Mouse (Mus musculus): Measurements from ENCODE around the gene Filip1. TPM values are rescaled to one million over a fixed set of nuclear protein-coding genes. Genes with fewer than 3 reads are reported as not detected.

The Filip1 gene
- polyA plus RNA-seq, 2 experiments from 2014 or later, result 0.40 to 2.0 TPM

DNA sequence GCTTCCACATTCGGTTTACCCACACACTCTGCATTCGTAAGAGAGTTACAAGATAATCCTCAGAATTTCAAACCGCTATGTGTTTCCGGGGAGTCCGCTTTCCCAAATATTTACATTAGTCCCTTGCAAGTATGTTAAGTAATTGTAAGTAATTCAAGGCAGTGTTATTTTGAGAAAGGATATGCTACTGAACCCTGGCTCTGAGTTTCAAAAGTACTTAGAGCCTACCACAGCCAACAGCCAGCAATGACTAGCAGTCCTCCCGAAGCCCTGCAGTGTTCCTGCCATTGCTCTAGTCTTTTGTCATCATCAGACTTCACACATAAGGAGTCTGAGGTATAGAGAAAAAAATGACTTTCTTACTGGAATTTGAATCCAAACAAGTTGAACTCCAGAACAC lies 67.8 kb downstream of the Filip1 start:
- no peak for ATAC-seq

GRCm38 (mm10) chr9:79943986-79944385 lies 68.7 kb downstream of the Filip1 start:
- ATAC-seq, result no peak

GRCm38 (mm10) chr9:79938416-79939206 lies 74.0 kb downstream of the Filip1 start:
- no peak for ATAC-seq

DNA sequence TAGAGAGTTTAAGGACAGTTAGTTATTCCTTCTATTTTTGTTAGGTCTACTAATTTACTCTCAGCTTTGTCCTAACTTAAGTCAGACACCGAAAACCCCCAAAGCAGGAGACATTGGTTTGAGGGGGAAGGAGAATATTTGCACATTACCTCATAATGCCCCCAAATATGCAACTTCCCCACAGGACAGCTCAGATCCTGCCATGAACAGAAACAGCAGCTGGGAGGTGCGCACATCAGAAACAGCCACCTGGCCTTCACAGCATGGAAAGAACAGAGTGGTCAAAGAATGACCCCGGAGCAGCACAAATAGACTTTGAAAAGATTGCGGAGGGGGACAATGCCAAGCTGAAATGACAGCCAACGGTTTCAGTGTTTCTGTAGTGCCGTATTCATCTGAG lies 75.1 kb downstream of the Filip1 start:
- ATAC-seq, result no peak

DNA sequence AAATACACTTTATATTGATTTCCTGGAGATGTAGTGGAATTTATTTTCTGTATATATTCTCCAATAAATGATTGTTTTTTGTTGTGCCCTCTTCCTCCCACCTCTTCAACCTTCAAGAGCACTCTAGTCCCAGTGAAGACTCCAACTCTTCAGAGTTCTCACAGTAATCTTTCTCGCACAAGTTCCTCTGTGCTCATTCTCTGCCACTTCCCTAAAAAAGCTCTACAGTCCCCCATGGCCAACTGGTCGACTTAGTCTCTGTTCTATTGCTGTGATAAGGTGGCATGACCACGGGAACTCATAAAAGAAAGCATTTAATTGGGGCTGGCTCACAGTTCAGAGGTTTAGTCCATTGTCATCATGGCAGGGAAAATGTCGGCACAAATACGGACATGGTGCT lies 80.1 kb downstream of the Filip1 start:
- ATAC-seq, result no peak

DNA sequence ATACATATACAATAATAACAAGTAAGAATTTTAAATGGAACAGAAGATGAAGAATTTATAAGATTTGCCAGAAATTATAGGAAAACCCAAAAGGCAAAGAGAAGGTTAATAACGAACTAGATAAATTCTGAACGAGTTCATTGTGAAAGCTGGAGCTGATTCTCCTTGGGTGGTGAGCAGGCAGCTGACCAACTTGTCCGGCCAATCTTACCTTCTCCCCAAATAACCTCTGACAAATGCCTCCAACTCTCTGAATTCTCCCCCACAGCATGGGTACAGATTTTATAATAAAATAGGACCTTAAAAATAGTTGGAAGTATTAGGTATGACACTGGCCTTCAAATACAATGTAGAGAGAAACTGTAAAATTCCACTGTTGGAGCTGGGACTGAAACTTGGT lies 84.6 kb downstream of the Filip1 start:
- ATAC-seq, result no peak

DNA sequence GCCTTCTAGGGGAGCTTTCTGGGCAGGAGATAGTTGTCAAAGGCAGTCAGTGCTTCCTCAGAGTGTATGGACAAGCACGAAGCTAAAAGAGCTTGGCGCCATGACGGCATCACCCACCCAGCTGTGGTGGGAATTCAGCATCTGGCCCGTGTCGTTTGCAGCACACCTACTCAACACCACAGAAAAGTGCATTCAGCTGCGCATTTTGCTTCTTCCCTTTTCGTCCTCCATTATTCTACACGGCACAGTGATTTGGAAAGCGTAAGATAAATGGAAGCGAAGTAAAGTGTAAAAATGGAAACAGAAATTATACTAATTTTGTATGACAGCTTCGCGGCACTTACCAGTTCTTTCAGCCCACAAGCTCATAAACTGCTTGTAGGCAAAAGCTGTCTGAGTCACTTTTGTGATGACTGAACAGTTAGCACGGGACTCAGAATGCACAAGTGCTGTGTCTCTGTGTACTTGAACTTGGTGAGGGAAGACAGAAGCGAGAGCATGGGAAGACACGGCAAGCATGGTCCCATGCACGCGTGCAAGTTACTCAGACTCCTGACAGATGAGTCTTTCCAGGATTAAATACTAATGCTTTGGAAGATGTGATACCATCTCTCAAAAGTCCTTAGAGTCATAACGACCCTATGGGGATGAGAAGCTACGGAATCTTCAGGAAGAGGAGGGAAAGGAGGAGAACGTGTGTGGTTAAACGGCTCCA lies 85.3 kb downstream of the Filip1 start:
- ATAC-seq, result no peak

DNA sequence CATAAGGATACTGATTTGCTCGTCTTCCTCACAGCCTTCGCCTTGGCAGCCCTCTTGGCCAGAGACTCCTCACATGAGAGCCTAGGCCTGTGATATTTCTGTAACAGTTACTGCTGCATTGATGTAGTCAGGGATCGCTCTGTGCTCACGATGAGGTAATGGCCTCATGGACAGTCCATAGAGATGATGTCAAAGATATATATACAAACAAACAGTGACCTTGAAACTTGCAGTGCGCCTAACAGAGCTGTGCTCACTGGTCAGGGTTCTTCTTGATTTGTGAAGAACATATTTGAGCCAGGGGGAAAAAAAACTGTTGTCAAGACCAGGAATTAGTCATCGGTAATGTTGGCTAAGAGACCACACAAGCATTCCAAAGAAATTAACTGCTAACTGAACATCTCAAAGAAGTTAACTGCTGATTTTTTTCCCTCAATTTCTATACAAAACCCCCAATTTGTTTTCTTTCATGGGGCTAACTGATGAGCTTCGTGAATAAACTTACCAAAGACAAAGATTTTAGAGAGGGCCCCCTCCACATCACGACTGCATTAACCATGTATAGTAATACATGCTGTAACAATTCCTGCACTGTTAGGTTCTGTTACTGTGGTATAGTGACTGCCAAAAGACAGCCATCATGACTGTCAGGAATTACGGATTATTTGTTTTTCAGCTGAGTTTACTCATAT lies 86.0 kb downstream of the Filip1 start:
- no peak for ATAC-seq

DNA sequence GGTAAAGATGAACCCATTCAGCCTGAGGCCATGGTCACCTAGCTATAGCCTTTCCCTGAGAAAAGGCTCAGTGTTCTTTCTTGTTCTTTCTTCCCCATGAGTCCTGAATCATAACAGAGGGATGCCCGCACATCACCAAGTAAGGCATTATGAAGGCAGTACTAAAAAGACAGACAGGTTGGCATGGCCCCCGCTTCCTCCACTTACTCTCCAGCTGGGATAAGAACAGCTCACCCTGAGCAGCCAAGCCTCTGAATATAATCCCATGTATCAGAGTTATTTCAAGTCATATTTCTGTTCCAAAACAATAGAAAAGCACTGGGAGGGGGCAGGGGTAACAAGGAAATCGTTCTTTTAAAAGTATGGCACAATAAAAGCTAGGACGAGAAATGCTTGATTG lies 86.7 kb downstream of the Filip1 start:
- ATAC-seq, result no peak

DNA sequence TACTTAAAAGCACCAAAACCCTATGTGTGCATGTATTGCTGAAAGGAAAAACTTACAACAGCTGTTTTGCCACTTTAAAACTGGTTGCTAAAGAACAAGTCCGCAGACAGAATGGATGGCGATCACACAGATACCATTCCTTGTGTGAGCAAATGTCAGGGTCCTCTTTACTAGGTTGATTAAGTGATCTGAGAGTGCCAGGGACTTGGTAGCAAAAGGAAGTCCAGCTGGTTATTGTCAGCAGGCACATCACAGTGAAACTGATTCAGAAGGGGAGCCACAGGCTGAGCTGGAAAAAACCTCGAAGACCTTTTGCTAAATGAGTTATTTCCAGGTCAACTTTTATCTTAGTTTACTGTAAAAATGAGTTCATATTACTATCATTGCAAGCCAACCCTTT lies 89.4 kb downstream of the Filip1 start:
- no peak for ATAC-seq

DNA sequence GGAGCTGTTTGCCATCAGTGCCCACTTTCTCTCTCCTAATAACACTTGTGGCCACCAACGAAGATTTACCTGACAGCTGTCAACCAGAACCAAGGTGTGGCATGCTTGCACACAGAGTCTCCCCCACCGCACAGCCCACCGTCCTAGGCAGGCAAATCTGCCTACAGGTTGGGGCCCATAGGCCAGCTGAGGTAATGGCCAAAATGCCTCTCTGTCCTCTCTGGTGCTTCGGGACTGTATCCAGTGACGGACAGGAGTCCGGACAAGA lies 90.2 kb downstream of the Filip1 start:
- ATAC-seq, result no peak

- ATAC-seq, result no peak
Measured at GRCm38 (mm10) chr9:79921701-79922492, 90.8 kb downstream of the Filip1 start.

DNA sequence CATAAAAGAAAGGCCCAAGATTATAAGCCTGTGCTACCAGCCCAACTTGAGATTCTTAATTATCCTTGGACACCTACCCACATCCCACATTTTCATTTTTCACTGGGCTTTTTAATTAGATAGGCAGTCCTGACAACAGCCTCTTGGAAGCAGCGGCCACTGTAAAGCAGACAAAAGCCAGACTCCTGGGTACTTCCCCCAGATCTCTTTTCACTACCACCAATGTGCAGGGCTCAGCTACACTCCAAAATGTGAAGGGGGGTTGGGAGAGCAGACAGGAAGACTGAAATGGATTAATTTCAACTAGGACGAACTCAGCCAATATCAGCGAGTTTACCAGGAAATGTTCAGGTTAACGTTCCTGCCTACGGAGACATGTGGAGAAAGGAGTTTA lies 92.1 kb downstream of the Filip1 start:
- no peak for ATAC-seq

- ATAC-seq, result no peak
Measured at GRCm38 (mm10) chr9:79919750-79920539, 92.7 kb downstream of the Filip1 start.

DNA sequence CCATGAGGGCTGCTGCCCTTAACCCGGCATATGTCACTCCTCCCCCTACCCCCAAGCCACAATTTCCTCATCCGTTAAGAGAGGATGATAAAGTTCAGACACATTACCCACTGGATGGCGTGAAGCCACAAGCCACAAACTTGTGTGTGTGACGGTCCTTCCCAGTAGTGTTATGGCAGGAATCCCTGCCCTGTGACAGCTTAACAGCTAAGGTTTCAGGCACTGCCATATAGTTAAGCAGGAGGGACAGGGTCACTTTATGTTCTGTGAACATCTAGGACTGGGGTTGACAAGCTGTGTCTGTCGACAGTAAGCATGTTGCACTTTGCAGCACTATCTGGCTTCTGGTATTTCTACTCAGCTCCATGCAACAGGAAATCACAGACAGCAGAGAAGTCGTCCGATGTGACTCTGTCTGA lies 93.3 kb downstream of the Filip1 start:
- peak; percentile 88 for ATAC-seq

GRCm38 (mm10) chr9:79918325-79919117 lies 94.1 kb downstream of the Filip1 start:
- ATAC-seq, result no peak

- peak; percentile 35 for ATAC-seq
Measured at GRCm38 (mm10) chr9:79914276-79914675, 98.4 kb downstream of the Filip1 start.

DNA sequence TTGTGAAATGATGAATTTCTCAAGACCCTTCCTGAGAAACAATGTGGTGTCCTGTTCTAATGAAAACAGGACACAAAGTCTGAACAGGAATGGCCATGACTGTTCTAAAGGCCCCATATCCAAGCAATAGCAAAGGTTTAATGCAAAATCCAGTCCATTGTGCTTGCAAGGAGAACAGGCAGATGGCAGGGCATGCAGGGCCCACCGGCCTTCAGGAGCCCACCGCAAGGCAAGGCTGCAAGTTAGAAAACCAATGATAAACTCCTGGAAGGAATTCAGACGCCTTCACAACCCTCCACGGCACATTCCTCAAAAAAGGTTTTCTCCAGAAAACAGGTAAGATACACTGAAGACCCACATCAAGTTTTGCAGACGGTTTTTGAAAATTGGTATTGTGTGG lies 99.7 kb downstream of the Filip1 start:
- no peak for ATAC-seq

- no peak for ATAC-seq
Measured at GRCm38 (mm10) chr9:79910166-79910565, 102.5 kb downstream of the Filip1 start.

- peak; percentile 77 for ATAC-seq
Measured at GRCm38 (mm10) chr9:79898815-79899214, 113.8 kb downstream of the Filip1 start.

DNA sequence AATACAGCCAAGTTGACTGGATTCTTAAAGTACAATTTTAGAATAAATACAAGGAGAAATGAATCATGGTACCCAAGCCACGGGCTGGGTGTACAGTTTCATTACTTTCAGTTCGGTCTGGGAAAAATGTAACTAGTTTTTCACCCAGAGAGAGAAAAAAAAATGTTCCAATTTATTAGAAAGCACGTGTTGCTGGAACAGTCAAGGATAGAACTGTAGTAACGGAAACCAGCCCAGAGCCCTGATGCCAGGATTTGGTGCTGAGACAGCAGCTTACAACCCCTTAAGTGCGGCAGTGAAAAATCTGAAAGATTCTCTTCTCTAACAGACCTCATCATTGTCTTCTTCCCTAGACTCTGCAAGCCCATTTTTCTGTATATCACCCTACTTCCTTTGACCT lies 118.0 kb downstream of the Filip1 start:
- no peak for ATAC-seq

Data from activated CD4-positive, CD25-positive, alpha-beta regulatory T cell, adult 4 months (primary cell).